Mouse (Mus musculus) R1 (cell line): Measurements from ENCODE around the gene Htr1b.

Experiments used
- DNase-seq: peaks from one replicate; pipeline ENCODE4 v3.0.0-alpha.2; 2018; ENCODE audit warnings: low read depth, low spot score

The Htr1b gene

GRCm38 (mm10) chr9:81633437-81633973 is at the start of gene Htr1b:
Htr1b (minus strand) TSS chr9:81633828.
- DNase-seq = peak; percentile 82

- DNase-seq = no peak
These were observed 43.1 kb upstream of the Htr1b start for GRCm38 (mm10) chr9:81676716-81677115.

- DNase-seq = peak; percentile 71
These were observed 3.9 kb upstream of the Htr1b start for GRCm38 (mm10) chr9:81637486-81637885.

GRCm38 (mm10) chr9:81635109-81635508 is 1.5 kb upstream of the Htr1b start:
- DNase-seq = peak; percentile 42

GRCm38 (mm10) chr9:81634163-81634562 is 535 bp upstream of the Htr1b start:
- peak; percentile 18 for DNase-seq

GRCm38 (mm10) chr9:81632736-81633436 is 742 bp downstream of the Htr1b start:
- peak; percentile 63 for DNase-seq

- peak; percentile 45 for DNase-seq
These were observed 1.4 kb downstream of the Htr1b start for GRCm38 (mm10) chr9:81632191-81632735.

GRCm38 (mm10) chr9:81631581-81632091 is 2.0 kb downstream of the Htr1b start:
- DNase-seq = peak; percentile 51

- DNase-seq = peak; percentile 66
These were observed 6.6 kb downstream of the Htr1b start for GRCm38 (mm10) chr9:81626899-81627606.

- no peak for DNase-seq
These were observed 7.7 kb downstream of the Htr1b start for GRCm38 (mm10) chr9:81625898-81626297.

- DNase-seq = no peak
These were observed 10.8 kb downstream of the Htr1b start for GRCm38 (mm10) chr9:81622873-81623272.

- DNase-seq = no peak
These were observed 22.6 kb downstream of the Htr1b start for GRCm38 (mm10) chr9:81611022-81611421.
